Mouse (Mus musculus): Measurements from ENCODE around the gene Nfs1.
"Not testable (repeated sequence)": the region's sequence is repeated elsewhere in the genome, so short reads cannot be mapped to it uniquely, and the experiment has no call there.

The Nfs1 gene

DNA sequence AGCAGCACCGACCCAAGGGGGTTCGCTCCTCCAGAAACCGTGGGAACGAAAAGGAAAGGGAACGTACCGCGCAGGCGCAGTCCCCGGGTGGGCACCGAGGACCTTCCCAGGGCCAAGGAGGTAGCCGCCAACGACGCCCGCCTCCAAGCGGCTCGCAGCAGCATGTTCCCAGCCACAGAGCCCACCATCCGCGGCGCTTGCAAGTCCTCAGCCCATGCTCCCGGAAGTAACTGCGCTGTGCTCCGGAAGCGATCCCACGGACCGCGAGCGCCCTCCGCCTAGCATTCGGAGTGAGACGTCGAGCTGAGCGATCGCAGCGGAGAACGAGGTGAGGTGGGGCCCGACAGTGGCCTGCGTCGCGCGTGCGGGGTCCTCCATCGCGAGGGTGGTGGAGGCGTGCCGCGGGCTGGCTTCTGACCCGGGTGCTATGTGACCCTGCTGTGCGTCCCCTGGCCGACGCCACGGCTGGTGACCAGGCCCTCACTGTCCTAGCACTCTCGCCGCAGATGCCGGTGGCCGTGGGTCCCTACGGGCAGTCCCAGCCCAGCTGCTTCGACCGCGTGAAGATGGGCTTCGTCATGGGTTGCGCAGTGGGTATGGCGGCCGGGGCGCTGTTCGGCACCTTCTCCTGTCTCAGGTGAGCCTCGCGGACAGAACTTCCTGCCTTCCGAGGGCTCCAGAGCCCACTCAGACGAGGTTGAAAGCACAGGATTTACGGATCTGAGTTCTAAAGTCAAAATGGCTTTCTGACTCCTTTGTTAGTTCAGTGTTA, at the start of gene Nfs1, which contains the start of gene Romo1:
Gene Nfs1 (minus strand): TSS at position 234 of the 772 bp plus-strand sequence.
Gene Romo1 (plus strand): TSS at position 87 of the 772 bp plus-strand sequence.
- DNase-seq, result peak; percentile 91

DNA sequence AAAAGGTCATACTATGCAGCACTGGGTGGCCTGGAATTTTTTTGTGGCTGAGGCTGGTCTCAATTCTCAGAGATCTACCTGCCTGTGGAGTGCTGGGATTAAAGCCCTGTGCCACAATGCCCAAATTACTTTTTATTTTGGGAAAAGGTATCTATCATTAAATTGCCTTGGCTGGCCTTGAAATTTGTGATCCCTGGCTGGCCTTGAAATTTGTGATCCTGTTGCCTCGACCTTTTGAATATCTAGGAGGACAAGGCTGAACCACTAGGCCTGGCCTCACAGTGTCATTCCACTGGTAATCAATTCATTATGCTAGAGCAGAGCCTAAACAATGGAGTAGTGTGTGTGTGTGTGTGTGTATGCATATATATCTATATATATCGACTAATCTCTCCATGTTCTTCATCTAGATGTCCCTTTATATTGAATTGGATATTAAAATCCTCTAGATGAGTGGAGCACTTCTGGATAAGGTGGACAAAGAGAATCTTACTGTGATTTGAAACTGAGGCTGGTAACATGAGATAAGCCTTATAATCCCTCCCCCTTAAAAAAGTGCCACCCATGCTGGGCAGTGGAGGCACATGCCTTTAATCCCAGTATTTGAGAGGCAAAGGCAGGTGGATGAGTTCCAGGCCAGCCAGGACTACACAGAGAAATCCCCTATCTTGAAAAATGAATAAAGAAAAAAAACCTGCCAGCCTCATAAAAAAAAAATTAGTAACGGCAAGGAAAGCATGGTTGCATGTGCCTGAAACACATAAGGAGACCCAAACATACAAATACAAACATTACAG, 49.3 kb upstream of the Nfs1 start:
- no peak for DNase-seq

DNA sequence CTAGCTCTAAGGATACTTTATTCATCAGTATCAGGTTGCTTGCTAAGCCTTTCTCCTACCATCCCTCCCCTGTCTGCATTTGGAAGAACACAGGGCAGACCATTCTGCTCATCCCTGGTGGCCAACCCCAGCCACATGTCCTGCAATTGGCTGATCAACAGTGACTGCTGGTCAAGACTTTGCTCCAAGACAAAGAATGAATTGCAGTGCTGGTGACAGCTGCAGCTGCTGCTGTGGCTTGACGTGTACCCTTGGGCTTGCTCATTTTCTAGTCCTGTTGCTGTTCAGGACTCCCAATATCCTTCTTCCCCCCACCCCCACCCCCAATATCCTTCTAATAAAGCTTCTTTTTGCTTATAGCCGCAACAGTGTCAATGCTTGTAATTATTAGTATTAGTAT, 48.1 kb upstream of the Nfs1 start:
- DNase-seq, result no peak

DNA sequence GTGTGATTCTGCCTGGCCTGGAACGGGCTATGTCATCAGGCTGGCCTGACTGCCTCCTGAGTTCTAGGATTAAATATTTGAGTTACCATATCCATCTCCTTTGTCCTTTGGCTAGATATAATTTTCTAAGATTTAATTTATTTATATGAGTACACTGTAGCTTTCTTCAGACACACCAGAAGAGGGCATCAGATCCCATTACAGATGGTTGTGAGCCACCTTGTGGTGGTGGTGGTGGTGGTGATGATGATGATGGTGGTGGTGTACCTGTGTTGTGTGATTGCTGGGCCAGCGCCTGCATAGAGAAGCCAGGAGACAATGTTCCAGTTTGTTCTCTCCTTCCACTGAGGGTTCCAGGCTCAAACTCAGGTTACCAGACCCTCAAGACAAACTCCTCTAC, 47.6 kb upstream of the Nfs1 start:
- DNase-seq, result no peak

DNA sequence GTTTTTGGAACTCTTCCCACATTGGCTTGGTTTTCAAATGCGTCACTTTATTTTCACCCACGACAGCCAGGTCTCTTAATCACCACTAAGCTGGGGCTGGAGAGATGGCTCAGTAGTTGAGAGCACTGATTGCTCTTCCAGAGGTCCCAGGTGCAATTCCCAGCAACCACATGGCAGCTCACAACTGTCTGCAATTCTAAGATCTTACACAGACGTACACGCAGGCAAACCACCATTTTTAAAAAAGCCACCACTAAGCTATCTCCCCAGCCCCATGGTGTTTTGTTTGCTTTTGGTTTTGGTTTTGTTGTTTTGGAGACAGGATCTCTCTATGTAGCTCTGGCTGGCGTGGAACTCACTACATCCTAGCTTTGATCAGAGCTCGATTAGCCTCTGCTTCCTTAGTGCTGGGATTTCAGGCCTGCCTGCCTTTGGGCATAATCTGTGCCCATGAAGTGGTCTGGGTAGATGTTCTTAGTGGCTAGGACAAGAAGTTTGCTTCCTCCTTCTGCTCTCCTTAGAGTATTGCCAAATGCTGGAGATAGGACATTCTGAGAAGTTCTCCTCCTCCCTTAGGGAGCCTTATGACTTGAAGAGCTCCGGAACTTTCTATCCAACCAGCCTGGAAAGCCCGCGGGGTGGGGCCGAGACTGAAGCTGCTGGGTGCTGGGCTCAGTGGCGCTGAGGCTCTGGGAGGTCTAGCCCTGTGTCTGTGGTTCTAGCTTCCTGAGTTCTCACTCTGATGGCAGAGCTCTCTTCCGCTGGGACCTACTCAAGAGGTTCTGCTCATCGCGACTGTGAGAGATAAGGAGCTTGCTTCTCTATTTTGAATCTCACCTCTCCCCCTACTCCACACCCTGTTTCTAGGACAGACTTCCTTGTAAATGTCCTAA, 46.3 kb upstream of the Nfs1 start:
- DNase-seq, result peak; percentile 72 to 73

DNA sequence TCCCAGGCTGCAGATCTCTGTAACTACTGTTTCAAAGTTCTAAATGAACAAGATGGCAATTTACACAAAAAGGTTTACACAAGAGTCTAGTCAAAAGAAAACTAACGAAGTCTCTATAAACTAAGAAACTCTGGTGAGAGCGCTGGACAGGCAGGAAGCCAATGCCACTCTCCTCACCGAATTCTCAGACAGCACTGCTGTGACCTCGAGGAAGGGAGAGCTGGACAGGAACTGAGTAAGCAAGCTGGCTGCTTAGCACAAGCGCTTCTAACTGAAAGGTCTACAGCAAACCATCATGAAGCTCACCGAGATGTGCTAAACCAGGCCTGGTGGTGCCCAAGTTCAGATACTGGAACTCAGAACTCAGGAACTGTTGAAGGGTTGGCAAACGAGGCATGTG, 45.3 kb upstream of the Nfs1 start:
- not testable (repeated sequence) for DNase-seq

DNA sequence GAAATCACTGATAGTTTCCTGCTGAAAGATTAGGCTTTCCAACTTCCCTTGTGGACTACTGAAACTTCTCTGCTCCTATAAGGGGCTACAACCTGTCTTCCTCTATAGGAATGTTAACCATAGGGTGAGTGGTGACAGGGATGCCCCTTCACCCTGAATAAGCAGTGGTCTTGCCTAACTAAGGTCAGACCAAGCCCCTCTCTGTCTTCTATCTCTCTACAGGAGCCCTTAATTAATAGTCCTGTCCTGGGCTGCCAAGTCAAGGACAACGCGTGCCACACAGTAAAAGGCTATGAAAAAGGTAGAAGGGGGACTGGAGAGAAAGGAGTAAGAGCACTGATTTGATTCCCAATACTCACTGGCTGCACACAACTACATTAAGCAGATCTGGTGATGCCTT, 37.6 kb upstream of the Nfs1 start:
- DNase-seq, result no peak

DNA sequence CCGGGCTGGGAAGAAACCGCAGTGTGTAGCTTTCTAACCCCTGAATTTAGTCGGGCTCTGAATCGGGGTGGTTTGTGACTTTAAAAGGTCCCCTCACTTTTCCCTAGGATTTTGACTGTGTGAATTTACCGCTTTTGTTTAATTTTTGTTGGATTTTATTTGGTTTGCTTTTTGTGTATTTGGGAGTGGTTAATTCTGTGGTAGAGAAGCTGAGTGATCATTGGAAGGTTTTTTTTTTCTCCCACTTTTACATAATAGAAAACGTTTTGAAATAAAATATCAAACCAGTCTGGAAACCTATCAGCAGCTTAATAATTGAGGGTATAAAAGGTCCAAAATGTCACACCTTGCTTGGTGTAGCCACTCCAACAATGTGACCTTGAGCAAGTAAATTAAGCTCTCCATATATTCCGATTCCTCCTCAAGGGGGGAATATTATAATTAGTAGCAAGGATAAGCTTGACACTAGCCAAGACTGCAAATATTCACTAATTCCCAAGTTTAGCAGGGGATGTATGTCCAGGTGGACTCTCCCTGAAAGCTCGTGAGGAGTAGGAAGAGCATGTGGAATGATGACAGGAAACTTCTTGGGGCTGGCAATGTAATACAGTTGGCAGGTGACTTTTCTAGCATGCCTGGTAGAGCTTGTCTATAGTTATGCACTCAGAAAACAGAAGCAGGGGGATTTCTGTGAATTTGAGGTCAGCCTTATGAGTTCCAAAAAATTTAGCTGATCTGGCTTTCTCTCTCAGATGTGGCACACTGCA, 37.0 kb upstream of the Nfs1 start:
- DNase-seq, result no peak

DNA sequence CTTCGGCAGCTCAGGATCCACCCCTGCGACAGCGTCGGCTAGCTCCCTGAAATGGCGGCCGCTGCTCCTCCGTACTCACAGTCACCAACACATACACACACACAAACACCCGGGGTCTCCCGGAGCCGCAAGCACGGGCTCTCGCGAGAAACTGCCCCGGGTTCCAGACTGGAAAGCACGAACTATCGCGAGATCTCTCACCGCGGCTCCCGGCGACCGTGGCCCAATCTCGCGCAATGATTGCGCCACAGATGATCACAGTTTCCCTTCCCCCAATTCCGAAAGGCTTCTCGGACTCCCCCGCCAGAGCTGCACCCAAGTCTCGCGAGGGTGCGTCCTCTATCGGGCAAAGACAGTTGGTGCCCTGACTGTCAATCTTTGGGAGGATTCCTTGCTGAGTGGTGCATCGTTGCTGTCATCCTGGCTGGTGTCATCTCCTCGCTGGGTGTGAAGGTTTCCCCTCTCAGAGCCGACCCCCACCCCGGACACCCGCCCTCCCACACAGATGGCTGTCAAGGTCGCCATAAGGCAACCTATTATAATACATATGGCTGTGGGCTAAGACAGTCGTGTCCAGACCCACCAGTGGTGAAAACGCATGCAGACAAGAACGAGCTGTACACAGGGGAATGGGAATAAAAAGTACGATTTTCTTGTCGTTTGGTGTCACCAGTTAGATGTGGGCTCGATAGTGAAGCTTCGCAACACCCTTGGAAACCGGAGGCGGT, 36.3 kb upstream of the Nfs1 start, which contains the start of gene Rbm39:
Gene Rbm39 (minus strand): TSS at position 145 of the 728 bp plus-strand sequence.
- DNase-seq, result peak; percentile 100

DNA sequence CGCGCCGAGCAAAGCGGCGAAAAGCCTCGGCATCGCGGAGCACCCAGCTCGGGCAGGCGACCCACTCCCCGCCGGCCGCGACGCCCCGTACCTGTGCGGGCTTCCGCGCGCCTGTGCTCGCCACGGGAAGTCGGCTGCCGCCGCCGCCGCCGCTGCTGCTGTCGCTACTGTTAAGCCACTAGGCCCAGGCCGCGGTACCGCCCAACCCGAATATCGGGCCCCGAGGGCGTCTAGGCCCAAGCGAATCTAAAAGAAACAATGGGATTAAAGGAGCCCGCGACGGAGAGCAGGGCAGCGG, 35.8 kb upstream of the Nfs1 start:
- DNase-seq, result no peak

DNA sequence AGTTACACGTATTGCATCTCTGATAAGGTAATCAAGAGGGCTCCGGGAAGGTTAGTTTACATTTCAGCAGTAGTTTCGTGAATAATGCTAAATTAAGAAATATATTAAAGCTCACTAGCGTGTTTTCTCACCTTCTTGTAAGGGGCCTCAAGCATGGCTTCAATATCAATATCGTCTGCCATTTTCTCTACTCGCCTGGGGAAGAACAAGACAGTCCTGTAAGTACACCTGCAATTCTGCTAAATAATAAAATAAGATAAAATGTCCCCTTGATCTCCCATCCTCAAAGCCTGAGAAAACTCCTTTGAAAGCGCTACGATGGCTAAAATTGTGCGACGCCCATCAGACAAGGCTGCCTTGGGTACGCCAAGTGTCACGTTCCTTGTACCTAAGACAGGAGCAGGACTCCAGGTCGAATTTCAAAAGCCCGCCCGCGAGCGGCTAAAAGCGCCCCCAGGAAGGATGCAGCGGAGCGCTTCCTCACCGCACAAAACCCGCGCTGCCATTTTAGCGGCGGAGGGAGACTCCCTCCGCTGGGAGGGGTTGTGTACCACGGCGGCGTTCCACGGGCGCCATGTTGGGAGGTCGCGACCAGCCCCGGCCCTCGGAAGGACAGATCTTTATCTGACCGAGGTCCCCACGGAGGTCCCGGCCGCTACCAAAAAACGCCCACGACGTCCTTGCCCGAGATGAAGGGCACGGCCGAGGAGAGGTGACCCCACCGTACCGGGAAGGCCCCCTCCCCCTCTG, 35.2 kb upstream of the Nfs1 start:
- peak; percentile 89 to 90 for DNase-seq

DNA sequence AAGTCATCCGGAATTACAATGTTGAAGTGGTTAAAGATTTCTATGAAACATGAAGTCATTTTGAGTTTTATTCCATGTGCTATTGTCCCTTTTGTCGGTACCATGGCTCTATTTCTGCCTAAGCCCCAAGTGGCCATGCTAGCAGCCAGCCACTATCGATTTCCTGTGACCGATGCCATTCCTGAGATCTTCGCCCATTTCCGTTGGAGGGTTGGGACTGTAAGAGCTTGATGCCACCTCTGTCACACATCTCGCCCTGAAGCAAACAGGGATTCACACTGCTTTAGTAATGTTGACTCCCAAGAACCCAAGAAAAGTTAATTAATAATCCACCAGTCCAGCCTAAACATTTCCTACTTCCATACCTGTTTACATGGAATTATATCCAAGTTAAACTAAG, 33.7 kb upstream of the Nfs1 start:
- DNase-seq, result no peak

DNA sequence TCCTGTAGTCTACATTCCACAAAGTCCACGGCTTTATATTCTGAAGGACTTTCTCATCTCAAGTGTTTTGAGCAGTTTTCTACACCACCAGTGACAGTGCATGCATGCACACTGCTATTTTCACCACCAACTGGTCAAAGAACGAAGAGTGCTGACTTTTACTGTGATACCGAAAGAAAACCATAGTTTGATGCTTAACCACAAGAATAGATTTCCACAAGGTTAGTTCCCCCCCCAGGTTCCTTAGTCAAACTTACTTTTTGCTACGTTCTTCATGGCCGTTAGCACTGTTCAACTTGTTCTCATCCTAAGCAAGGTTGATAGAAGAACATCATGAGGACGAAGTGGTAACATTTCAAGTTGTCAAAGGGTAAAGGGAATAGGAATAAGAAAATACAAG, 33.1 kb upstream of the Nfs1 start:
- DNase-seq, result no peak

DNA sequence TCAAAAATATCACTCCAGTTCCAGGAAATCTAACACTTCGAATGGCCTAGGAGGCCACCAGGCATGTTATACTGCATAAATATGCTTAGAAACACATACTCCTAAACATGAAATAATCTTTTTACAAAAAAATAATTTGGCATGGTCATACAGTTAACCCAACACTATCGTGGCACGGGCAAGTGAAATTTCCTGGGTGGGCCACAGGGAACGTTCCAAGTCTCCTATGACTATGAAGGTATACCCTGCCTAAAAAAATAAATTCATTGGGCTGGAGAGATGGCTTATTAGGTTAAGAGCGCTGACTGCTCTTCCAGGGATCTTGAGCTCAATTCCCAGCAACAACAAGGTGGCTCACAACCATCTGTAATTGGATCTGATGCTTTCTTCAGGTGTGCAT, 22.6 kb upstream of the Nfs1 start:
- DNase-seq, result no peak

DNA sequence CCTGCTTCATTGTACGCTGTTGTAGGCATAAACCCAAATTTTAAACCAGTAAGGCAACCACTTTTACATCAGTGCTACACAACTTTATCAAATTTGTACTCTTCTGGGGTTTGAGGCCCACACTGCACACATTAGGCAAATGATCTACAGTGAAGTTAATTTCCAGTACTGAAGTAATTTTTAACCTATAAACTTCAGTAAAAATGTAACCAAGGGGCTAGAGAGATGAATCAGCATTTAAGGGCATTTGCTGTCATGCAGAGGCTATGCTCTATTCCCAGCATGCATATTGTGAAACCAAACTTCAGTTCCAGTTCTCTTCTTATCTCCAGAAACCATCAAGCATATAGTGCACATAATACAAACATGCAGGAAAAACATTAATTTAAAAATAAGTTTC, 21.5 kb upstream of the Nfs1 start:
- DNase-seq, result no peak

DNA sequence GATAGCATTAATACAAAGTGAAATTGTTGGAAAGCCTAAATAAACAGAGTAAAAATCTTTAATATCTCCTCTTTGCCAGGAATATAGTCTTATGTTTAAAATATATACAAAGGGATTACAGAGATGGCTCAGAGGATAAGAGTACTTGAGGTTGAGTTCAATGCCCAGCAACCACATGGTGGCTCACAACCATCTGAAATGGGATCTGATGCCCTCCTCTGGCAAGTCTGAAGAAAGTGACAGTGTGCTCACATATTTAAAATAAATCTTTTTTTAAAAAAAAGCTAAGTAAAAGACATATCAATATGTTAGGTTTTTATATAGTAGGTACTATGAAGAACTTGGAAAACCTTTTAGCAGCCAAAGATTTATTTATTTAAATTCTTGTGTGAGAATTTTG, 7.6 kb upstream of the Nfs1 start:
- DNase-seq, result no peak

DNA sequence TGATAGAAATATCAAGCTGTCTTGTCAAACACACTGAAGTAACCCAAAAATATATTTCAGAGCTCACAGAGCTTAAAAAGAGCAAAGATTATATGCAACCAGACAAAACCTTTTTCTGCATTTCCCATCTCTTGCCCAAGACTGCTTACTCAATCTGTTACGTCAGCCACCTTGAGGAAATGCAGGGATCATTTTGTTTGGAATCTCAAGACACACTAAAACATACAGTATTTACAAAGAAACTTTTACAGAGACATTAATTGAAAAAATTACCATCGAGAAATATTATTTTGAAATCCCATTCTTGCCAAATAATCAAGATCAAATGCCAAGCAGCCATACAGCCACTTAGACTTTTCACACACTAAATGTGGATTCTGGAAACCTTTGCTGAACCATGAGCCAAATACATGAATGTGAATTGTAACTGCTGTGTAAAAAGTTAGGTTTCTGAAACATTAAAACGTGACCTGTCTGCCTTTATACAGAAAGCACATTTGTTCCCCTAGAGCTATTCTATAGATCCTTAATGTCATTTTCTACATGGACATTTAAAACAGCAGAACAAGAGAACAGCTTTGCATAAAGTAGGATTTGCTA, 3.4 kb upstream of the Nfs1 start:
- DNase-seq, result no peak

DNA sequence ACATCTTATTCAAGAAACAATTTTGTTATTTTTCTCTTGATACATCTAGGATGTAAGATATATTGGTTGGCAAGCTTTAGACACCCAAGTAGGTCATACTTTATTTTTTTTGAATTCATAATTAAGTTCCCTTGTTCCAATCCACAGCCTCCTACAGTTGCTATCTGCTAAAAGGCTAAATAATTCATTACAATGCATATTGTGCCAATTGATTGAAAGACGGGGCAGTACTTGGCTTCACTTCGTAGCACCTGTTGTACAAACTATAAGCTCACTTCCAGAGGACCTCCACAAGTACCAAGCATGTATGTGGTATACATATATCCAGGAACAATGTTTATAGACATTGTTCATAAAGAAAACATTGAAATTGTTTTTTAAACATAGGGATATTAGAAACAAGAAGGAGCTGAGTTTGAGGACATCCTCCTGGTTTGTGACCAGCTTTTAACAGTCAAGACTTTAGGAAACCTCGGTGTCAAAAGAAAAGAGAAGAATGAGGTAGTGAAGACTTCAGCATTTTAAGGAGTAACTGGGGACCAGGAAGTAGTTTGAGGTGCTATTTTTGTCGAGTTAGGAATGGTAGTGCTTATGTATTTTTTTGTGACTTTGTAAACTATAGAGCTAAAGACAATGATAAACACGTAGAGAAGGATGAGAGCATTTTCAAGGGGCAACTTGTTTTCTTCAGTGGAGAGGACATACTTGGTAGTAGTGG, 2.4 kb upstream of the Nfs1 start:
- DNase-seq, result no peak

DNA sequence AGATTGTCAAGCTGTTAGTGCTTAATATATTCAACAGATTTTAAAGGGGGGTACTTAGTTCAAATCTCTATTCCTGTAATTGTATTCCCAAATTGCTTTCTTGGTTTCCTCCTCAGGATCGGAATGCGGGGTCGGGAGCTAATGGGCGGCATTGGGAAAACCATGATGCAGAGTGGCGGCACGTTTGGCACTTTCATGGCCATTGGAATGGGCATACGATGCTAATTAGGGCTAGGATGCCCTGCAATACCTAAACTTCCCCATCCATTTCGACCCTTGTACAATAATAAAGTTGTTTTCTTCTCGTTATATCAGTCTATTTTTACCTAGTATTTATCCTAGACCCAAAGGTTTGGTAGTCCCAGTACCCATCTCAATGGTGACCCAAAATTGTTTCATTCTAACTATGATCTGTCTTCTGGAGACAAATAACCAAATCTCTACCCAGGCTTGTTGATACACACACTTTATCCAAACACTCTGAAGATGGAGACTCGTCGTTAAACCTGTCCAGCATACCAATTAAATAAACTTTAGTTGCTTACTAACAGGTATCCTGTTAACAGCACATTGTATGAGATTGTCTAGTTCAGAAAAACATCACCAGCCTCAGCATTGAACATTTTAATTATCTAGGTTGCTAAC, 1.6 kb upstream of the Nfs1 start:
- no peak for DNase-seq
